Mouse (Mus musculus): ENCODE results near the gene Mindy4. TPM values are rescaled to one million over a fixed set of nuclear protein-coding genes. Genes with fewer than 3 reads are reported as not detected.
"Not testable (repeated sequence)": the region's sequence is repeated elsewhere in the genome, so short reads cannot be mapped to it uniquely, and the experiment has no call there.

Gene Mindy4
- 10 to 100 TPM; 11.9 to 13.0 TPM for total RNA-seq (2021)

GRCm38 (mm10) chr6:55202913-55203910 lies at the start of gene Mindy4:
TSS of gene Mindy4 (plus strand) at chr6:55203383.
- DNase-seq = peak; percentile 91

- no peak for DNase-seq
Observed at GRCm38 (mm10) chr6:55159256-55159655, 43.9 kb upstream of the Mindy4 start.

- DNase-seq = peak; percentile 59 to 66
Observed at GRCm38 (mm10) chr6:55161311-55161761, 41.8 kb upstream of the Mindy4 start.

- DNase-seq = no peak
Observed at GRCm38 (mm10) chr6:55163046-55163584, 40.1 kb upstream of the Mindy4 start.

GRCm38 (mm10) chr6:55166777-55167463 lies 36.3 kb upstream of the Mindy4 start:
- DNase-seq = peak; percentile 64 to 78

- DNase-seq = no peak
Observed at GRCm38 (mm10) chr6:55169818-55170217, 33.4 kb upstream of the Mindy4 start.

- DNase-seq = no peak
Observed at GRCm38 (mm10) chr6:55171638-55172037, 31.5 kb upstream of the Mindy4 start.

GRCm38 (mm10) chr6:55173171-55173570 lies 30.0 kb upstream of the Mindy4 start:
- DNase-seq = no peak

GRCm38 (mm10) chr6:55173941-55174349 lies 29.2 kb upstream of the Mindy4 start:
- no peak for DNase-seq

GRCm38 (mm10) chr6:55174741-55175181 lies 28.4 kb upstream of the Mindy4 start, which contains the start of gene Inmt:
TSS of gene Inmt (minus strand) at chr6:55175043.
- DNase-seq = no peak

- DNase-seq = no peak
Observed at GRCm38 (mm10) chr6:55175456-55175855, 27.7 kb upstream of the Mindy4 start.

GRCm38 (mm10) chr6:55175892-55176291 lies 27.3 kb upstream of the Mindy4 start:
- no peak for DNase-seq

- DNase-seq = no peak
Observed at GRCm38 (mm10) chr6:55177060-55177732, 26.0 kb upstream of the Mindy4 start.

- no peak for DNase-seq
Observed at GRCm38 (mm10) chr6:55179560-55179959, 23.6 kb upstream of the Mindy4 start.

GRCm38 (mm10) chr6:55182655-55183430 lies 20.3 kb upstream of the Mindy4 start:
- no peak for DNase-seq

- not testable (repeated sequence) for DNase-seq
Observed at GRCm38 (mm10) chr6:55187827-55188226, 15.4 kb upstream of the Mindy4 start.

GRCm38 (mm10) chr6:55189406-55189805 lies 13.8 kb upstream of the Mindy4 start:
- no peak for DNase-seq

GRCm38 (mm10) chr6:55191537-55191936 lies 11.6 kb upstream of the Mindy4 start:
- DNase-seq = no peak

- DNase-seq = no peak
Observed at GRCm38 (mm10) chr6:55193171-55193570, 10.0 kb upstream of the Mindy4 start.

GRCm38 (mm10) chr6:55199047-55199446 lies 4.1 kb upstream of the Mindy4 start:
- no peak for DNase-seq

GRCm38 (mm10) chr6:55203931-55204330 lies 748 bp downstream of the Mindy4 start:
- no peak for DNase-seq

All from layer of hippocampus, postnatal 36 days (tissue).